Mouse (Mus musculus): ENCODE data around the gene Rhebl1. TPM values are rescaled to one million over a fixed set of nuclear protein-coding genes. Genes with fewer than 3 reads are reported as not detected.
"Not testable (repeated sequence)": the region's sequence is repeated elsewhere in the genome, so short reads cannot be mapped to it uniquely, and the experiment has no call there.

The Rhebl1 gene
- polyA plus RNA-seq, 1 experiment from 2014 or later = 2.9 TPM

- H3K9ac ChIP-seq = no peak overlapping the region
- no peak for ATAC-seq (ENCODE audit: insufficient read depth)
- H3K4me2 ChIP-seq = peak overlapping the region; percentile 3; the same call in 1 of the 2 replicates
- H3K36me3 ChIP-seq (replicated peaks) = peaks cover 23% of the 10 kb centered on the region
- H3K27me3 ChIP-seq = no peaks in the 10 kb centered on the region
- no peak overlapping the region for H3K4me3 ChIP-seq (replicated peaks)
- 0 out of 2 replicates have a peak overlapping the region, but pooled peaks have one; percentile 6 for H3K27ac ChIP-seq (replicated peaks)
- 16% methylated on average over 13 of the region's 13 CpGs for WGBS (ENCODE audit: insufficient replicate concordance)
- no peaks in the 10 kb centered on the region for H3K9me3 ChIP-seq (replicated peaks)
- H3K4me1 ChIP-seq (replicated peaks) = peaks cover 20% of the 10 kb centered on the region
These were observed 34.4 kb upstream of the Rhebl1 start for GRCm38 (mm10) chr15:98928598-98929240.

- Histone ChIP-seq H3K4me1 (replicated peaks) (peaks cover 16% of the 10 kb centered on the region), H3K9me3 (replicated peaks) (no peaks in the 10 kb centered on the region), H3K4me3 (replicated peaks) (no peak overlapping the region), H3K4me2 (no peak overlapping the region), H3K9ac (no peak overlapping the region), H3K27me3 (no peaks in the 10 kb centered on the region), H3K27ac (replicated peaks) (no peak overlapping the region), H3K36me3 (replicated peaks) (peaks cover 16% of the 10 kb centered on the region)
- ATAC-seq (ENCODE audit: insufficient read depth) = no peak
- 70% methylated on average over 5 of the region's 5 CpGs for WGBS (ENCODE audit: insufficient replicate concordance)
These were observed 33.2 kb upstream of the Rhebl1 start for GRCm38 (mm10) chr15:98927566-98927965.

GRCm38 (mm10) chr15:98924682-98925081 lies 30.3 kb upstream of the Rhebl1 start:
- no peaks in the 10 kb centered on the region for H3K27me3 ChIP-seq
- 48% methylated on average over 3 of the region's 3 CpGs for WGBS (ENCODE audit: insufficient replicate concordance)
- peaks cover 8% of the 10 kb centered on the region; the same call in 1 of the 2 replicates for H3K4me1 ChIP-seq (replicated peaks)
- no peak overlapping the region for H3K9ac ChIP-seq
- no peaks in the 10 kb centered on the region for H3K9me3 ChIP-seq (replicated peaks)
- no peaks in the 10 kb centered on the region for H3K36me3 ChIP-seq (replicated peaks)
- peak; percentile 27; the same call in 1 of the 2 replicates for ATAC-seq (ENCODE audit: insufficient read depth)
- no peak overlapping the region for H3K27ac ChIP-seq (replicated peaks)
- H3K4me3 ChIP-seq (replicated peaks) = no peak overlapping the region
- no peak overlapping the region for H3K4me2 ChIP-seq

- Histone ChIP-seq H3K9ac (no peak overlapping the region), H3K36me3 (replicated peaks) (no peaks in the 10 kb centered on the region), H3K27ac (replicated peaks) (0 out of 2 replicates have a peak overlapping the region, but pooled peaks have one; percentile 19), H3K4me2 (no peak overlapping the region), H3K4me3 (replicated peaks) (no peak overlapping the region), H3K9me3 (replicated peaks) (no peaks in the 10 kb centered on the region), H3K27me3 (no peaks in the 10 kb centered on the region), H3K4me1 (replicated peaks) (peaks cover 11% of the 10 kb centered on the region)
- ATAC-seq (ENCODE audit: insufficient read depth) = no peak
- WGBS (ENCODE audit: insufficient replicate concordance) = 55% methylated on average over 2 of the region's 2 CpGs
These were observed 28.7 kb upstream of the Rhebl1 start for GRCm38 (mm10) chr15:98923031-98923537.

GRCm38 (mm10) chr15:98922581-98922980 lies 28.2 kb upstream of the Rhebl1 start:
- 38% methylated on average over 3 of the region's 3 CpGs for WGBS (ENCODE audit: insufficient replicate concordance)
- Histone ChIP-seq H3K27ac (replicated peaks) (0 out of 2 replicates have a peak overlapping the region, but pooled peaks have one; percentile 19), H3K4me3 (replicated peaks) (no peak overlapping the region), H3K9ac (no peak overlapping the region), H3K4me2 (no peak overlapping the region), H3K9me3 (replicated peaks) (no peaks in the 10 kb centered on the region), H3K36me3 (replicated peaks) (no peaks in the 10 kb centered on the region), H3K4me1 (replicated peaks) (peaks cover 13% of the 10 kb centered on the region), H3K27me3 (no peaks in the 10 kb centered on the region)
- no peak for ATAC-seq (ENCODE audit: insufficient read depth)

- no peak overlapping the region for H3K4me2 ChIP-seq
- H3K36me3 ChIP-seq (replicated peaks) = no peaks in the 10 kb centered on the region
- no peak for ATAC-seq (ENCODE audit: insufficient read depth)
- H3K4me3 ChIP-seq (replicated peaks) = no peak overlapping the region
- no peaks in the 10 kb centered on the region for H3K9me3 ChIP-seq (replicated peaks)
- 75% methylated on average over 5 of the region's 5 CpGs for WGBS (ENCODE audit: insufficient replicate concordance)
- H3K27me3 ChIP-seq = no peaks in the 10 kb centered on the region
- no peak overlapping the region for H3K9ac ChIP-seq
- no peak overlapping the region for H3K27ac ChIP-seq (replicated peaks)
- peaks cover 24% of the 10 kb centered on the region for H3K4me1 ChIP-seq (replicated peaks)
These were observed 27.2 kb upstream of the Rhebl1 start for GRCm38 (mm10) chr15:98921510-98921909.

GRCm38 (mm10) chr15:98918499-98918895 lies 24.2 kb upstream of the Rhebl1 start:
- H3K36me3 ChIP-seq (replicated peaks); ATAC-seq (ENCODE audit: insufficient read depth); H3K9me3 ChIP-seq (replicated peaks); H3K27me3 ChIP-seq: not testable (repeated sequence)
- 21% methylated on average over 8 of the region's 8 CpGs for WGBS (ENCODE audit: insufficient replicate concordance)
- Histone ChIP-seq H3K4me3 (replicated peaks) (peak overlapping the region; percentile 86), H3K9ac (peak overlapping the region; percentile 79), H3K4me1 (replicated peaks) (peaks cover 30% of the 10 kb centered on the region), H3K27ac (replicated peaks) (peak overlapping the region; percentile 77), H3K4me2 (peak overlapping the region; percentile 92)

- Histone ChIP-seq H3K4me3 (replicated peaks) (peak within 1 kb of the TSS; percentile 86), H3K4me1 (replicated peaks) (peaks cover 30% of the 10 kb centered on the region), H3K27me3 (no peaks in the 10 kb centered on the region), H3K9ac (peak within 1 kb of the TSS; percentile 79), H3K4me2 (peak within 1 kb of the TSS; percentile 92), H3K36me3 (replicated peaks) (no peaks in the 10 kb centered on the region), H3K27ac (replicated peaks) (peak within 1 kb of the TSS; percentile 83), H3K9me3 (replicated peaks) (no peaks in the 10 kb centered on the region)
- under 1% methylated on average over 82 of the region's 82 CpGs for WGBS (ENCODE audit: insufficient replicate concordance)
- ATAC-seq (ENCODE audit: insufficient read depth) = peak; percentile 98
These were observed 23.5 kb upstream of the Rhebl1 start, which contains the start of gene Lmbr1l for GRCm38 (mm10) chr15:98917538-98918498. Gene Lmbr1l (minus strand): TSS chr15:98918231.

- Histone ChIP-seq H3K4me1 (replicated peaks) (peaks cover 30% of the 10 kb centered on the region), H3K9ac (peak overlapping the region; percentile 79), H3K27me3 (no peaks in the 10 kb centered on the region), H3K27ac (replicated peaks) (peak overlapping the region; percentile 83; the same call in 1 of the 2 replicates), H3K4me2 (peak overlapping the region; percentile 92), H3K36me3 (replicated peaks) (no peaks in the 10 kb centered on the region), H3K4me3 (replicated peaks) (peak overlapping the region; percentile 86), H3K9me3 (replicated peaks) (no peaks in the 10 kb centered on the region)
- WGBS (ENCODE audit: insufficient replicate concordance) = under 1% methylated on average over 14 of the region's 14 CpGs
- ATAC-seq (ENCODE audit: insufficient read depth) = no peak
These were observed 22.8 kb upstream of the Rhebl1 start for GRCm38 (mm10) chr15:98917091-98917490.

GRCm38 (mm10) chr15:98916016-98916415 lies 21.7 kb upstream of the Rhebl1 start:
- Histone ChIP-seq H3K4me3 (replicated peaks) (no peak overlapping the region), H3K36me3 (replicated peaks) (peaks cover 8% of the 10 kb centered on the region), H3K9ac (no peak overlapping the region), H3K27ac (replicated peaks) (no peak overlapping the region), H3K4me1 (replicated peaks) (peaks cover 30% of the 10 kb centered on the region), H3K4me2 (no peak overlapping the region), H3K27me3 (no peaks in the 10 kb centered on the region), H3K9me3 (replicated peaks) (no peaks in the 10 kb centered on the region)
- WGBS (ENCODE audit: insufficient replicate concordance) = 80% methylated on average over 4 of the region's 4 CpGs
- ATAC-seq (ENCODE audit: insufficient read depth) = no peak

GRCm38 (mm10) chr15:98914903-98915302 lies 20.6 kb upstream of the Rhebl1 start:
- 71% methylated on average over 6 of the region's 6 CpGs for WGBS (ENCODE audit: insufficient replicate concordance)
- Histone ChIP-seq H3K9me3 (replicated peaks) (no peaks in the 10 kb centered on the region), H3K9ac (no peak overlapping the region), H3K27me3 (no peaks in the 10 kb centered on the region), H3K4me2 (no peak overlapping the region), H3K27ac (replicated peaks) (no peak overlapping the region), H3K4me1 (replicated peaks) (peaks cover 30% of the 10 kb centered on the region), H3K4me3 (replicated peaks) (no peak overlapping the region), H3K36me3 (replicated peaks) (peaks cover 12% of the 10 kb centered on the region)
- ATAC-seq (ENCODE audit: insufficient read depth) = no peak

All from liver, embryonic 15.5 days (tissue).